Mouse (Mus musculus): ENCODE measurements around the gene Tmem8b. TPM values are rescaled to one million over a fixed set of nuclear protein-coding genes. Genes with fewer than 3 reads are reported as not detected.

The Tmem8b gene
- polyA plus RNA-seq, 1 experiment from 2014 or later, result 3.4 TPM

DNA sequence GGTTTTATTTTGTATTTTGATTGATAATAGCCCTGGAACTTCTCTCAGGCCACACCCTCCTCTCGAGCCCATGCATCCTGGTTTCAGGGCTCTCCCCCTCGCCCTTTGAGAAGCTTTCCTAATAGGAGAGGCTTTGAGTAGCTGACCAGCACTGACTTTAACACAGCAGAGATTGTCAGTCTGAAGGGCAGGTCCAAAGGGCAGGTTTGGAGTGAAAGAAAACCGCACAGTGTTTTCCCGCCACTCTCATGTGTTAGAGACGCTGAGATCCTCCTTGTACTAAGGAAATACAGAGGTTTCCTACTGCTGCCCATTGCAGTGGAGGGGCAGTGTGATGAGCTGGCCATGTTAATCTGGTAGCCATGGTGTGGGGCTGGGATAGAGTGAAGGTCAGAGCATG lies 6.2 kb downstream of the Tmem8b start:
- H3K27me3 ChIP-seq (ENCODE audit: low read depth, poor library complexity, severe bottlenecking), result peaks cover 10% of the 10 kb centered on the region; the same call in 1 of the 2 replicates
- 80% methylated on average over 5 of the region's 5 CpGs for WGBS
- H3K4me1 ChIP-seq, result peaks cover 5% of the 10 kb centered on the region
- no peak overlapping the region for H3K27ac ChIP-seq
- H3K36me3 ChIP-seq, result peaks cover 4% of the 10 kb centered on the region; the same call in 1 of the 2 replicates
- no peak overlapping the region for H3K4me3 ChIP-seq
- H3K9me3 ChIP-seq (replicated peaks), result no peaks in the 10 kb centered on the region
- DNase-seq (ENCODE audit: low spot score), result no peak

DNA sequence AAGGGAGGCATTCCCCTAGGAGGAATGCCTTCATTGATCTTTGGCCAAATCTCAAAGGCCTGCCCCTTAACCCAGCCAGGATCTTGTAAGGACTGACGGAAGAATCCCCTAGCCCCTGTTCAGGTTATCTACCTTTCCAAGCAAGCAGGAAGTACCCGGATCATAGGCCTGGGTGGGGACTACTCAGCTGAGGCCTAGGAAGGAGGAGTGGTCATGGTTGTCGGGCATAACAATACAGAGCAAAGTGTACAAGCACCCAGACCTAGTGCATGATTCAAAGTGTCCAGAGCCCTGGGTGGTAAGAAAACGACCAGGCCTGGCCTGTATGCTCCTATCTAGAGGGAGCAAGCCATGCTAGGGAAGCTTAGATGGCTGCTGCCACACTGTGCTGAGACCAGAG lies 6.8 kb downstream of the Tmem8b start:
- no peak for DNase-seq (ENCODE audit: low spot score)
- Histone ChIP-seq H3K27ac (no peak overlapping the region), H3K9me3 (replicated peaks) (no peaks in the 10 kb centered on the region), H3K36me3 (peaks cover 4% of the 10 kb centered on the region; the same call in 1 of the 2 replicates), H3K4me3 (no peak overlapping the region), H3K4me1 (no peaks in the 10 kb centered on the region), H3K27me3 (ENCODE audit: low read depth, poor library complexity, severe bottlenecking) (peaks cover 5% of the 10 kb centered on the region; the same call in 1 of the 2 replicates)
- 78% methylated on average over 4 of the region's 4 CpGs for WGBS

DNA sequence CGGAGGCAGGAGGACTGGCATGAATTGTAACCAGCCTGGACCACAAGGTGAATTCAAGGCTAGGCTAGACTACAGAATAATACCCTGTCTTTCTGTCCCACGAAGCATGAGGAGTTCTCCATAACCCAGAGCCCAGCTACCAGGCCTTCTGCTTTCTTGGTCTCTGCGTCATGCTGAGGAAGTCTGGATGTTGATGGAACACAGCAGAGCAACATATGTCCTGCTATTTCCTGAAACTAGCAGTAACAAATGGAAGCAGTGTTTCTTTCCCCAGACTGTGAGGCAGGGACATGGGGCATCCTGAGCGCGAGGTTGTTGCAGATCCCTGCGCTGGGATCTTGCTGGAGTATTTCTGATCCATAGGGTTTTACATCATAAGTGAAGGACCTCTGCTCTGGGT lies 9.8 kb downstream of the Tmem8b start:
- WGBS, result 95% methylated on average over 6 of the region's 6 CpGs
- no peaks in the 10 kb centered on the region for H3K27me3 ChIP-seq (ENCODE audit: low read depth, poor library complexity, severe bottlenecking)
- H3K9me3 ChIP-seq (replicated peaks), result no peaks in the 10 kb centered on the region
- DNase-seq (ENCODE audit: low spot score), result no peak
- peaks cover 16% of the 10 kb centered on the region for H3K36me3 ChIP-seq
- no peak overlapping the region for H3K4me3 ChIP-seq
- H3K4me1 ChIP-seq, result no peaks in the 10 kb centered on the region
- H3K27ac ChIP-seq, result no peak overlapping the region

- Histone ChIP-seq H3K27me3 (ENCODE audit: low read depth, poor library complexity, severe bottlenecking) (no peaks in the 10 kb centered on the region), H3K9me3 (replicated peaks) (no peaks in the 10 kb centered on the region), H3K36me3 (peaks cover 12% of the 10 kb centered on the region), H3K4me1 (no peaks in the 10 kb centered on the region), H3K4me3 (no peak overlapping the region), H3K27ac (no peak overlapping the region)
- no peak for DNase-seq (ENCODE audit: low spot score)
- WGBS, result 86% methylated on average over 7 of the region's 7 CpGs
Observed at GRCm38 (mm10) chr4:43679416-43680043, 10.8 kb downstream of the Tmem8b start.

GRCm38 (mm10) chr4:43690021-43690420 lies 21.2 kb downstream of the Tmem8b start:
- no peak overlapping the region for H3K4me3 ChIP-seq
- H3K27ac ChIP-seq, result no peak overlapping the region
- no peaks in the 10 kb centered on the region for H3K9me3 ChIP-seq (replicated peaks)
- DNase-seq (ENCODE audit: low spot score), result no peak
- WGBS, result 94% methylated on average over 17 of the region's 17 CpGs
- H3K4me1 ChIP-seq, result no peaks in the 10 kb centered on the region
- peaks cover 7% of the 10 kb centered on the region; the same call in 1 of the 2 replicates for H3K36me3 ChIP-seq
- no peaks in the 10 kb centered on the region for H3K27me3 ChIP-seq (ENCODE audit: low read depth, poor library complexity, severe bottlenecking)

- peaks cover 4% of the 10 kb centered on the region; the same call in 1 of the 2 replicates for H3K4me1 ChIP-seq
- WGBS, result 85% methylated on average over 5 of the region's 5 CpGs
- H3K27me3 ChIP-seq (ENCODE audit: low read depth, poor library complexity, severe bottlenecking), result no peaks in the 10 kb centered on the region
- peaks cover 3% of the 10 kb centered on the region; the same call in 1 of the 2 replicates for H3K36me3 ChIP-seq
- no peak overlapping the region for H3K4me3 ChIP-seq
- no peaks in the 10 kb centered on the region for H3K9me3 ChIP-seq (replicated peaks)
- no peak for DNase-seq (ENCODE audit: low spot score)
- H3K27ac ChIP-seq, result no peak overlapping the region
Observed at GRCm38 (mm10) chr4:43691026-43691425, 22.3 kb downstream of the Tmem8b start.

DNA sequence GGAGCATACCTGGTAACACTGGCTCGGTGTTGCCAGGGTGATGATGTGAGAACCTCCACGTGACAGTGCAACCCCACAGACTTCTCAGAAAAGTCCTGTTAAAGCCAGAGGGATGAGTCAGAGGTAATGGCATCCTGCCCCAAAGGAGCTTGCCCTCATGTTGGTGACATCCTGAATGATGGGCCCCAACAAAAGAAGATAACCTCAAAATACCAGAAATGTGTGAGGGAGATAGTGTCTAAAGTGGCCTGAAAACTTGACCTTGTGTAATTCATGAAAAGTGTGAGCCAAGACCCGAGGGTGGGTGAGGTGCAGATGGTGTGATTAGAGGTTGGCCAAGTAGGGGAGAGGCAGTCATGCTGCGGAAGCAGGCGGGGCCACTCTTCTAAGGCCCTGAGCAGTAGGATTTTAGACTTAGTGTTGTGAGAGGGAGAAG lies 25.1 kb downstream of the Tmem8b start:
- no peak overlapping the region for H3K27ac ChIP-seq
- peaks cover 4% of the 10 kb centered on the region; the same call in 1 of the 2 replicates for H3K4me1 ChIP-seq
- H3K4me3 ChIP-seq, result no peak overlapping the region
- no peak for DNase-seq (ENCODE audit: low spot score)
- WGBS, result 73% methylated on average over 5 of the region's 5 CpGs
- no peaks in the 10 kb centered on the region for H3K36me3 ChIP-seq
- H3K9me3 ChIP-seq (replicated peaks), result no peaks in the 10 kb centered on the region
- no peaks in the 10 kb centered on the region for H3K27me3 ChIP-seq (ENCODE audit: low read depth, poor library complexity, severe bottlenecking)

DNA sequence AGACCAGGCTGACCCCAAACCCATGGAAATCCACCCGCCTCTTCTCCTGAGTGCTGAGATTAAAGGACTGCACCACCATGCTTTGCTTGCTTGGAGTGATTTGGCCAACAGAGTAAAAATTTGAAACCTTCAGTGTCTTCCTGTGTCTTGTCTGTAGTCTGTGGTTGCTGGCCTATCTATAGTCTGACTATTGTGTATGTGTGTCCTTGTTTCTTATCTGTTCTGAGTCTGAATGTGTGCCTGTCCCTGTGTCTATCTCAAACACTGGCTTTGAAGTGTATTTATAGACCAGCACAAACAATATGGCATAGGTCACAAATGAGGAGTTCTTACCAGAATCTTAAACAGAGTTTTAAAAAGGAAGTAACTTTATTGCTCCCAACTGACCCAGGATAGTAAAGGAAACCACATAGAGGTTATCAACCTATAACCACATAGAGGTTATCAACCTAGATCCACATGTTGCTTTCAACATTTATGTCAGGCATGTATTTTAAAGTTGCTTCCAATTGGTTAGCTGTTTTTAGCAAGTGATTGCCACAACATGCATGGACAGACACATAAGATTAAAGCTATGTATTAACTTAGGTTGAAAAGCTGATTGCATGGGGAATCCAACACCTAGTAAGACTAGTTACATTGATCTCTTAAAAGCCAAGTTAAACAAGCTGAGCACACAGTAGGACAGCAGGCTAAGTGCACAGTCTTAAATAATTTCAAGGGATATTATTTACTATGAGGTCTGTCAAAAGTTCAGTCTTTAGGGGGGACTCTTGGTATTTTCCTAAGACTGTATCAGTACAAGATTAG lies 25.9 kb downstream of the Tmem8b start:
- Histone ChIP-seq H3K4me1 (peaks cover 4% of the 10 kb centered on the region; the same call in 1 of the 2 replicates), H3K4me3 (no peak overlapping the region), H3K27me3 (ENCODE audit: low read depth, poor library complexity, severe bottlenecking) (no peaks in the 10 kb centered on the region), H3K36me3 (no peaks in the 10 kb centered on the region), H3K27ac (no peak overlapping the region), H3K9me3 (replicated peaks) (no peaks in the 10 kb centered on the region)
- WGBS, result 83% methylated on average over 1 of the region's 1 CpGs
- DNase-seq (ENCODE audit: low spot score), result no peak

DNA sequence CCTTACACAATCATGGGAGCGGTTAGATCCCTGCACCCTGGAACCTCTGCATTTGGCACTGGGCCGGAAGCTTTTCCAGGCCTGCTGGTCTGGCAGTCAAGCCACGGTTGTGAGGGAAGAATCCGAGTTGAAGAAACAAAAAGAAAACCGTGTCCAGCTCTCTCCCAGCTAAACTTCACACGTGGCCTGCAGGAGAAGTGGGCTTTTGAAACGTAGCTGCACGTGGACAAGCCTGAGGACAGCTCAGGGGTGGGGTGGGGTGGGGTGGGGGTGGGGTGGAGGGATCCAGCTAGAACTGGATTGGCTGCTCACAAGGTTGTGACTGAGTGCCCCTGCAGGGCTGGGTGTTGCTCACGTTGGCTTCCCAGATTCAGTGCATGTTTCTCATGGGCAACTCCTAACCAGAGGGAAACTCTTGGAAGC lies 26.5 kb downstream of the Tmem8b start:
- 42% methylated on average over 9 of the region's 9 CpGs for WGBS
- Histone ChIP-seq H3K4me1 (peaks cover 4% of the 10 kb centered on the region; the same call in 1 of the 2 replicates), H3K9me3 (replicated peaks) (no peaks in the 10 kb centered on the region), H3K4me3 (no peak overlapping the region), H3K27ac (no peak overlapping the region), H3K36me3 (no peaks in the 10 kb centered on the region), H3K27me3 (ENCODE audit: low read depth, poor library complexity, severe bottlenecking) (no peaks in the 10 kb centered on the region)
- no peak for DNase-seq (ENCODE audit: low spot score)

GRCm38 (mm10) chr4:43696561-43696960 lies 27.8 kb downstream of the Tmem8b start:
- H3K27me3 ChIP-seq (ENCODE audit: low read depth, poor library complexity, severe bottlenecking), result no peaks in the 10 kb centered on the region
- DNase-seq (ENCODE audit: low spot score), result no peak
- peaks cover 4% of the 10 kb centered on the region; the same call in 1 of the 2 replicates for H3K4me1 ChIP-seq
- no peak overlapping the region for H3K27ac ChIP-seq
- WGBS, result 92% methylated on average over 13 of the region's 13 CpGs
- no peaks in the 10 kb centered on the region for H3K9me3 ChIP-seq (replicated peaks)
- H3K4me3 ChIP-seq, result no peak overlapping the region
- H3K36me3 ChIP-seq, result no peaks in the 10 kb centered on the region

GRCm38 (mm10) chr4:43700707-43701106 lies 31.9 kb downstream of the Tmem8b start, which contains the start of gene Olfr70:
Gene Olfr70, minus strand, starts transcription at chr4:43700807.
- no peaks in the 10 kb centered on the region for H3K36me3 ChIP-seq
- 90% methylated on average over 6 of the region's 6 CpGs for WGBS
- no peaks in the 10 kb centered on the region for H3K9me3 ChIP-seq (replicated peaks)
- H3K4me1 ChIP-seq, result no peaks in the 10 kb centered on the region
- DNase-seq (ENCODE audit: low spot score), result no peak
- H3K27me3 ChIP-seq (ENCODE audit: low read depth, poor library complexity, severe bottlenecking), result no peaks in the 10 kb centered on the region
- H3K4me3 ChIP-seq, result no peak within 1 kb of the TSS
- no peak within 1 kb of the TSS for H3K27ac ChIP-seq

GRCm38 (mm10) chr4:43703439-43703838 lies 34.7 kb downstream of the Tmem8b start:
- Histone ChIP-seq H3K36me3 (no peaks in the 10 kb centered on the region), H3K4me3 (no peak overlapping the region), H3K27me3 (ENCODE audit: low read depth, poor library complexity, severe bottlenecking) (no peaks in the 10 kb centered on the region), H3K27ac (no peak overlapping the region), H3K9me3 (replicated peaks) (no peaks in the 10 kb centered on the region), H3K4me1 (no peaks in the 10 kb centered on the region)
- 78% methylated on average over 6 of the region's 6 CpGs for WGBS
- no peak for DNase-seq (ENCODE audit: low spot score)

- H3K4me1 ChIP-seq, result no peaks in the 10 kb centered on the region
- DNase-seq (ENCODE audit: low spot score), result no peak
- H3K4me3 ChIP-seq, result no peak overlapping the region
- no peaks in the 10 kb centered on the region for H3K36me3 ChIP-seq
- no peaks in the 10 kb centered on the region for H3K27me3 ChIP-seq (ENCODE audit: low read depth, poor library complexity, severe bottlenecking)
- WGBS, result 90% methylated on average over 8 of the region's 8 CpGs
- no peaks in the 10 kb centered on the region for H3K9me3 ChIP-seq (replicated peaks)
- H3K27ac ChIP-seq, result no peak overlapping the region
Observed at GRCm38 (mm10) chr4:43703851-43704250, 35.1 kb downstream of the Tmem8b start.
